Mouse (Mus musculus) central nervous system, embryonic 14 days (tissue): ENCODE data around the gene Cyp19a1. TPM values are rescaled to one million over a fixed set of nuclear protein-coding genes. Genes with fewer than 3 reads are reported as not detected.

Experiments
- polyA plus RNA-seq: library from polyadenylated mRNA; depleted of rRNA; stranded (reverse); fragments of >200 nt; gene quantifications from 2 replicates; pipeline ENCODE4 v1.2.3, GENCODE M21; 2012; rRNA removed

Gene Cyp19a1
- 0.04 and 0.15 TPM in 2 replicates for polyA plus RNA-seq

DNA sequence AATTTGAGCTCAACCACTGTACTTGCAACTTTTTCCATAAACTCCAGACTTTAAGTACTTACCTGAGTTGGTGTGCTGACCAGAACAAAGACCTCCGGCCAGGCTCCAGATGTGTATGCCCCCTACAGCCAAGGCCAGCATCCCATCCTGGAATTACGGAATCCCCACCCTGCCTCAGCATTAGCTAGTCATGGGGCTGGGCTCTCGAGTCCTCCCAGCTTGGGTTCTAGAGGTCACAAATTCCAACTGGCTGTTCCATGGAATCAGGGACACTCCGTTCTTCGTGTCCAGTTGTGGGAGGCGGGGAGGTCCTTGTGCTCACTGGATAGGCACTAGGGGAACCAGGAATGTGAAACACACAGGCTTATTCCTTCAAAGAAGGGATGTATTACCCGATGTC is at the start of gene Cyp19a1:
Gene Cyp19a1, minus strand, starts transcription at position 101 of the 400 bp plus-strand sequence.

DNA sequence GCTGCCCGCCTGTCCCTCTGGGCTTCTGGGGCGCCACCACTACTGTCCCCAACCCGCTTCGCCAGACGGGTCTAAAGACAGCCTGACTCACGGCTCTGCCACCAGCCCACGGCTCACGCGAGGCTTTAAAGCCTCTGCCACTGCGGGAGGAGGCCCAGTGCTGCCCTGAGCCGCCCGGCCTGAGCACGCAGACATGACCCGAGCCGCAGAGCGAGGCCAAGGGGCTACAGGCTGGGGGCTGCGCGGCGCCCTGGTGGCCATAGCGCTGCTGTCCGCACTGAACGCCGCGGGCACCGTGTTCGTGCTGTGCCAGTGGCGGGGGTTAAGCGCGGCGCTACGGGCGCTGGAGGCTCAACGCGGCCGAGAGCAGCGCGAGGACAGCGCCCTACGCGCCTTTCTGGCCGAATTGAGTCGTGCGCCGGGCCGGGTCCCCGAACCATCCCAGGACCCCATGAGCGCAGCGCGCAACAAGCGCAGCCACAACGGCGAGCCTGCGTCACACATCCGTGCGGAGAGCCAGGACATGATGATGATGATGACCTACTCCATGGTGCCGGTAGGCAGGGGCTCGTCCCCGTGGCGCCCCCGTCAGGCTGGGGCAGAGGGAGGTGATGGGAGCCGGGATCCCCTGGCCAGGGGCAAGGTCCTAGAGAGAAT is 18.5 kb upstream of the Cyp19a1 start, which contains the start of gene Gldn:
Gene Gldn, plus strand, starts transcription at position 156 of the 657 bp plus-strand sequence.

Other genes with a start within 250 kb of the Cyp19a1 start
- 0.36 and 0.41 TPM in 2 replicates for gene Tnfaip8l3, start 199.7 kb downstream of the Cyp19a1 start, polyA plus RNA-seq
- gene Gldn, start 18.4 kb upstream of the Cyp19a1 start, polyA plus RNA-seq, result 0.16 and 0.20 TPM in 2 replicates
- gene Dmxl2, start 233.5 kb upstream of the Cyp19a1 start, polyA plus RNA-seq, result 54.6 and 62.6 TPM in 2 replicates